Mouse (Mus musculus) heart, postnatal 0 days (tissue): ENCODE data around the gene Fgfr2. TPM values are rescaled to one million over a fixed set of nuclear protein-coding genes. Genes with fewer than 3 reads are reported as not detected.

Experiments used
- ATAC-seq: fragments of 200-750 bp; cut with Nextera tagmentation; 2 replicates; pipeline ENCODE4 v1.8.0; 2017; ENCODE audit warnings: low read depth, moderate number of reproducible peaks, moderate library complexity; ENCODE audit not compliant: insufficient read depth
- DNase-seq: peaks from one replicate; pipeline ENCODE4 v3.0.0-alpha.2; 2016; ENCODE audit warnings: low spot score
- H3K27ac ChIP-seq: fragments of 300-500 bp; sonication (generic); 2 replicates; pipeline ENCODE4 v1.5.1; 2014; ENCODE audit warnings: low read depth, mild to moderate bottlenecking
- H3K27me3 ChIP-seq: fragments of 300-500 bp; sonication (generic); 2 replicates; pipeline ENCODE4 v1.6.1; 2014; ENCODE audit warnings: low read length, mixed read lengths; ENCODE audit not compliant: control insufficient read depth, insufficient read depth
- H3K36me3 ChIP-seq: fragments of 300-500 bp; sonication (generic); replicated peaks from 2 replicates; pipeline ENCODE4 v1.6.1; 2014; ENCODE audit warnings: low read length, mixed read lengths; ENCODE audit not compliant: control insufficient read depth, insufficient read depth
- H3K4me1 ChIP-seq: fragments of 300-500 bp; sonication (generic); 2 replicates; pipeline ENCODE4 v1.6.1; 2014; ENCODE audit warnings: antibody characterized with exemption; ENCODE audit not compliant: control insufficient read depth, insufficient read depth
- H3K4me2 ChIP-seq: fragments of 300-500 bp; sonication (generic); 2 replicates; pipeline ENCODE4 v1.6.1; 2014; ENCODE audit warnings: low read depth, mild to moderate bottlenecking, low read length, moderate library complexity
- H3K4me3 ChIP-seq: fragments of 300-500 bp; sonication (generic); 2 replicates; pipeline ENCODE4 v1.5.1; 2014; ENCODE audit warnings: low read depth, low read length
- H3K9ac ChIP-seq: fragments of 300-500 bp; sonication (generic); replicated peaks from 2 replicates; pipeline ENCODE4 v1.6.1; 2014; ENCODE audit warnings: low read depth, low read length, mixed read lengths
- H3K9me3 ChIP-seq: fragments of 300-500 bp; sonication (generic); replicated peaks from 2 replicates; pipeline ENCODE4 v1.6.1; 2016; ENCODE audit warnings: low read length; ENCODE audit not compliant: control insufficient read depth
- CTCF ChIP-seq: IDR thresholded peaks from 2 replicates; pipeline ENCODE4 v1.5.1; 2016; ENCODE audit warnings: antibody characterized with exemption, control low read depth, low read depth
- EP300 ChIP-seq: IDR thresholded peaks from 2 replicates; pipeline ENCODE4 v1.6.1; 2016; ENCODE audit warnings: antibody characterized with exemption, low read depth
- WGBS: fragments of 180-500 bp; shearing (Covaris S2); extraction: QIAGEN DNeasy Blood & Tissue Kit; methylation state at CpG from one replicate; pipeline ENCODE4 v1.1.7; 2014; 5-methylcytosine and 5-hydroxymethylcytosine counted together
- polyA plus RNA-seq: library from polyadenylated mRNA; unstranded; fragments of >200 nt; fragmentation: Nextera tagmentation; extraction: Ambion mirVana; gene quantifications from 2 replicates; pipeline ENCODE4 v1.2.1, GENCODE M21; 2015
- total RNA-seq: library from RNA; depleted of rRNA; stranded (reverse); fragments of >200 nt; gene quantifications from 2 replicates; pipeline ENCODE4 v1.2.3, GENCODE M21; 2014; ENCODE audit warnings: low replicate concordance

Fgfr2 gene
- total and polyA plus RNA-seq, 2 experiments from 2014 or later: 3.8 to 11.5 TPM

DNA sequence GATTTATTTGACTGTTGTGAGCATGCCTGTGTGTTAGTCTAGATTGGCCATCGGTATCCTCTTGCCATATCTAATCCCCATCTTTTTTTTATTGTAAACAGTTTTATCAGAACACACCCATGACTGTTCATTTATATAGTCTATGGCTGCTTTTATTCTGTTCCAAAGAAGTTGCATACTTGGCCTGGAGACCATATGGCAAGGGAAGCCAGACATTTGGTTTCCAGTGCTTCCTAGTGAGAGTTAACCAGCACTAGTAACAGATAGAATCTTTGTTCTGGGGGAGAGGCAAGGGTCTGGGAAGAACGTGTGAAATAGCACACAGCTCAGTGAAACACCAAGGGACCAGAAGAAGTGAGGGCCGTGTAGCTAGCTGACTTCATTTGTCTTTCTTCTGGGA lies 2153.6 kb downstream of the Fgfr2 start:
- H3K36me3 ChIP-seq: peaks cover 13% of the 10 kb centered on the region
- TF ChIP-seq EP300 (no peak), CTCF (no peak)
- H3K4me1 ChIP-seq: peaks cover 20% of the 10 kb centered on the region
- no peak overlapping the region for H3K27ac ChIP-seq
- no peaks in the 10 kb centered on the region for H3K27me3 ChIP-seq
- H3K4me3 ChIP-seq: no peak overlapping the region
- H3K4me2 ChIP-seq: no peak overlapping the region
- DNase-seq (no peak), ATAC-seq (no peak)
- 63% methylated on average over 3 of the region's 3 CpGs for WGBS
- no peaks in the 10 kb centered on the region for H3K9me3 ChIP-seq
- no peak overlapping the region for H3K9ac ChIP-seq

DNA sequence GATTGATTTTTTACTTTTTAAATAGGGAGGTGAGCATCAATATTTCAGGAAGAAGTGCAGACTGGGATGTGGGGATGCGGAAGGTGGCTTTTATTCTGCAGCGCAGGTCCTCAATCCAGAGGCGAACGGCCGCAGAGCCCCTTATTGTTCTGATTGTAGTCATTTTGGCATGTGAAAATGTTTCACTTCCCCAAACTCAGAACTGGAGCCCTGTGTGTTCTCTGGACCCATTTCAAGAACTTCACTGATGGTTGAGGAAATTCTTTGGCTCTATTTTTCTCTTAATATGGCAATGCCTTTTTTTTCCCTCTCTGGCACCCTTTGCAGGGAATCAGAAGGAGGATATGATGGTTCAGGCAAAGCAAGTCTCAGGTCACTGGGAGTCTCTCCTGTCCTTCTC lies 2154.1 kb downstream of the Fgfr2 start:
- ATAC-seq: no peak
- no peak for DNase-seq
- H3K36me3 ChIP-seq: peaks cover 10% of the 10 kb centered on the region; the same call in 1 of the 2 replicates
- H3K27me3 ChIP-seq: no peaks in the 10 kb centered on the region
- no peak overlapping the region for H3K4me2 ChIP-seq
- TF ChIP-seq CTCF (no peak), EP300 (no peak)
- H3K9ac ChIP-seq: no peak overlapping the region
- H3K27ac ChIP-seq: 0 out of 2 replicates have a peak overlapping the region, but pooled peaks have one; percentile 11
- H3K9me3 ChIP-seq: no peaks in the 10 kb centered on the region
- peaks cover 25% of the 10 kb centered on the region for H3K4me1 ChIP-seq
- no peak overlapping the region for H3K4me3 ChIP-seq
- 88% methylated on average over 5 of the region's 5 CpGs for WGBS

DNA sequence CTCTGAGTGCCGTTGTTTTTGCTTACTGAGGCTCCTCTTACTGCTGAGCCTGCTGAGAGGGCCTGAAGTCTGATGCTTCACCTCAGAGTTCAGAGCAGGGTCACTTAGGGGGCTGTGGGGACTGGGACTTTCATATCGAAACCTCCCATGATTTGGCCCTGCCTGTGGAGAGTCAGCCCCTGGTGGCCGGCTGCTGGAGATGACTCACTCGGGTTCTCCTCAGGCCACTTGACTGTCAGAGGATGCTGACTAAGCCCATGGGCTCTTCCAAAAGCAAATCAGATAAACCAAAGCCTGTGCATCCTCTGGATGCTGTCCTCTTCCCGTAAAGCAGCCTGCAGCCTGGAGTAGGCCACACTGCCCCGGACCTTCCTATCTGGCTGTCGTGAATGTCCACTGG lies 2154.6 kb downstream of the Fgfr2 start:
- TF ChIP-seq CTCF: peak; percentile 37; the same call in 1 of the 2 replicates
- no peak for TF ChIP-seq EP300
- H3K4me1 ChIP-seq: peaks cover 29% of the 10 kb centered on the region
- no peaks in the 10 kb centered on the region for H3K9me3 ChIP-seq
- no peak overlapping the region for H3K9ac ChIP-seq
- WGBS: 33% methylated on average over 7 of the region's 7 CpGs
- no peak overlapping the region for H3K4me3 ChIP-seq
- H3K27ac ChIP-seq: peak overlapping the region; percentile 11; the same call in 1 of the 2 replicates
- no peaks in the 10 kb centered on the region for H3K27me3 ChIP-seq
- no peak overlapping the region for H3K4me2 ChIP-seq
- ATAC-seq: no peak
- DNase-seq: peak; percentile 27
- peaks cover 5% of the 10 kb centered on the region; the same call in 1 of the 2 replicates for H3K36me3 ChIP-seq

DNA sequence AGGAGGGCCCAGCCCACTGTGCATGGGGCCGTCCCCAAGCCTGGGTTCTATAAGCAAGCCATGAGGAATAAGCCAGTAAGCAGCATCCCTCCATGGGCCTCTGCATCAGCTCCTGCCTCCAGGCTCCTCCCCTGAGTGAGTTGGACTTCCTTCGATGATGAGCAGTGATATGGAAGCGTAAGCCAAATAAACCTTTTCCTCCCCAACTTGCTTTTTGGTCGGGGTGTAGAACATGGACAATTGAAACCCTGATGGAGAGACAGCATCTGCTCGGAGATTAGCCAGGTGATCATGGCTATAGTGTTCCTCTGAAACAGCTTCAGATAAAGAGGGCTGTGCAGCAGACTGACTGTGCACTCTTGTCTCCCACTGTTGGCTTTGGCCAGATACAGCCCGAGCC lies 2155.2 kb downstream of the Fgfr2 start:
- 0 out of 2 replicates have a peak, but pooled peaks cover 2% of the 10 kb centered on the region for H3K36me3 ChIP-seq
- DNase-seq (no peak), ATAC-seq (no peak)
- WGBS: 74% methylated on average over 6 of the region's 6 CpGs
- H3K9me3 ChIP-seq: no peaks in the 10 kb centered on the region
- H3K27me3 ChIP-seq: no peaks in the 10 kb centered on the region
- peaks cover 29% of the 10 kb centered on the region for H3K4me1 ChIP-seq
- H3K4me3 ChIP-seq: no peak overlapping the region
- no peak for TF ChIP-seq EP300
- TF ChIP-seq CTCF: no peak
- no peak overlapping the region for H3K9ac ChIP-seq
- no peak overlapping the region for H3K4me2 ChIP-seq
- 0 out of 2 replicates have a peak overlapping the region, but pooled peaks have one; percentile 11 for H3K27ac ChIP-seq

DNA sequence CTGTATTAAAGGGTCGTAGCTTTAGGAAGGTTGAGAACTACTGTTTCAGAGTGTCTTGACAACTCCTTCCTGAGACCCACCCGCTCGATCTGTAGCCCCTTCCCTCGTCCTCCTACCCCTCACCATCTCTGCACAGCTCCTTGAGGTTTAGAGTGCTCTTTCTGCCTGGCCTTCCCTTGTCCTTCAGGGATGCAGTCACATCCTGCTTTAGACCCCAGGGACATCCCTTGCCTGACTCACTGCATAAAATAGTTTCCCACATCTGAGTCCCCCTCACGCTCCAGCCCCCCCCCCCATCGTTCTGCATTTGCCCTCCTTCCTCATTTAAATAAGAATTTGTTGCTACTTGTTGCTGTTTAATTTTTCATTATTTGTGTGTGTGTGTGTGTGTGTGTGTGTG lies 2156.3 kb downstream of the Fgfr2 start:
- Histone ChIP-seq H3K4me2 (no peak overlapping the region), H3K4me3 (no peak overlapping the region), H3K27me3 (no peaks in the 10 kb centered on the region), H3K9ac (no peak overlapping the region), H3K27ac (peak overlapping the region; percentile 60), H3K9me3 (no peaks in the 10 kb centered on the region), H3K4me1 (peaks cover 33% of the 10 kb centered on the region), H3K36me3 (0 out of 2 replicates have a peak, but pooled peaks cover 2% of the 10 kb centered on the region)
- DNase-seq: peak; percentile 60
- no peak for ATAC-seq
- WGBS: 59% methylated on average over 6 of the region's 6 CpGs
- TF ChIP-seq CTCF: no peak

DNA sequence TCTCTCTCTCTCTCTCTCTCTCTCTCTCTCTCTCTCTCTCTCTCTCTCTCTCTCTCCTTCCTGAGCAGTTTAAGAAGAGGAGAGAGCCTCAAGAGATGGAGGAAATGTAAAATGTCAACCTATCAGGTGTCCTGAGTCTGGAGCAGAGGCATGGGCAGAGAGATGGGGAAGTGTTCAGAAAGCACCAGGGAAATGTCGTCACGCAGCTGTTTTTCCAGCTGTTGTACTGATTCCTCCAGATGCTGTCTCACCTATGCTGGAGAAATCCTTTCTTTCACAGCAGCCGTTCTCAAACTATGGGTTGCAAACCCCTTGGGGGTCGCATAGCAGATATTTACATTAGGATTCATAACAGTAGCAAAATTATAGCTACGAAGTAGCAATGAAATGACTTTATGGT lies 2156.7 kb downstream of the Fgfr2 start:
- ATAC-seq (no peak), DNase-seq (no peak)
- H3K4me3 ChIP-seq: no peak overlapping the region
- no peak overlapping the region for H3K4me2 ChIP-seq
- H3K4me1 ChIP-seq: peaks cover 37% of the 10 kb centered on the region
- H3K9me3 ChIP-seq: no peaks in the 10 kb centered on the region
- no peaks in the 10 kb centered on the region for H3K27me3 ChIP-seq
- peak overlapping the region; percentile 60 for H3K27ac ChIP-seq
- no peak overlapping the region for H3K9ac ChIP-seq
- 72% methylated on average over 5 of the region's 5 CpGs for WGBS
- TF ChIP-seq EP300 (no peak), CTCF (no peak)
- 0 out of 2 replicates have a peak, but pooled peaks cover 2% of the 10 kb centered on the region for H3K36me3 ChIP-seq
